Mouse (Mus musculus) E14TG2a.4 (cell line): Measurements from ENCODE around the gene Zzz3.

Experiments
- H3K27me3 ChIP-seq: 2 replicates; pipeline ENCODE4 v1.6.1; 2014; ENCODE audit warnings: low read length, control low read depth; ENCODE audit not compliant: insufficient read depth
- H3K36me3 ChIP-seq: 2 replicates; pipeline ENCODE4 v1.6.1; 2014; ENCODE audit warnings: low read length, control low read depth; ENCODE audit not compliant: insufficient read depth
- H3K4me1 ChIP-seq: replicated peaks from 2 replicates; pipeline ENCODE4 v1.6.1; 2014; ENCODE audit warnings: low read depth, low read length, control low read depth
- H3K4me3 ChIP-seq: replicated peaks from 2 replicates; pipeline ENCODE4 v1.5.1; 2014; ENCODE audit warnings: mild to moderate bottlenecking, low read length
- H3K9me3 ChIP-seq: 2 replicates; pipeline ENCODE4 v1.6.1; 2014; ENCODE audit warnings: low read length, control low read depth
- CTCF ChIP-seq: conservative IDR thresholded peaks from 2 replicates; pipeline ENCODE4 v1.5.1; 2014; ENCODE audit warnings: low read length
- NANOG ChIP-seq: IDR thresholded peaks from 2 replicates; pipeline ENCODE4 v1.6.1; 2014; ENCODE audit warnings: borderline replicate concordance, low read length, mixed read lengths
- POU5F1 ChIP-seq: IDR thresholded peaks from 2 replicates; pipeline ENCODE4 v1.6.1; 2014; ENCODE audit warnings: low read length, borderline replicate concordance

The Zzz3 gene

GRCm38 (mm10) chr3:152507900-152508299 lies 112.6 kb downstream of the Zzz3 start:
- Histone ChIP-seq H3K4me3 (no peak overlapping the region), H3K27me3 (no peaks in the 10 kb centered on the region), H3K36me3 (no peaks in the 10 kb centered on the region), H3K4me1 (no peaks in the 10 kb centered on the region), H3K9me3 (no peaks in the 10 kb centered on the region)
- TF ChIP-seq CTCF: no peak
- no peak for TF ChIP-seq NANOG
- TF ChIP-seq POU5F1: no peak

GRCm38 (mm10) chr3:152508419-152508993 lies 113.2 kb downstream of the Zzz3 start:
- no peak overlapping the region for H3K4me3 ChIP-seq
- no peak for TF ChIP-seq POU5F1
- TF ChIP-seq NANOG: no peak
- no peak for TF ChIP-seq CTCF
- H3K27me3 ChIP-seq: no peaks in the 10 kb centered on the region
- no peaks in the 10 kb centered on the region for H3K9me3 ChIP-seq
- no peaks in the 10 kb centered on the region for H3K4me1 ChIP-seq
- no peaks in the 10 kb centered on the region for H3K36me3 ChIP-seq

GRCm38 (mm10) chr3:152509268-152509667 lies 114.0 kb downstream of the Zzz3 start:
- Histone ChIP-seq H3K4me1 (no peaks in the 10 kb centered on the region), H3K9me3 (no peaks in the 10 kb centered on the region), H3K4me3 (no peak overlapping the region), H3K27me3 (no peaks in the 10 kb centered on the region; the same call in 1 of the 2 replicates), H3K36me3 (no peaks in the 10 kb centered on the region)
- no peak for TF ChIP-seq NANOG
- TF ChIP-seq POU5F1: no peak
- TF ChIP-seq CTCF: no peak
